ENCODE assay signal across 21 mouse cellular contexts in the genomic region with DNA sequence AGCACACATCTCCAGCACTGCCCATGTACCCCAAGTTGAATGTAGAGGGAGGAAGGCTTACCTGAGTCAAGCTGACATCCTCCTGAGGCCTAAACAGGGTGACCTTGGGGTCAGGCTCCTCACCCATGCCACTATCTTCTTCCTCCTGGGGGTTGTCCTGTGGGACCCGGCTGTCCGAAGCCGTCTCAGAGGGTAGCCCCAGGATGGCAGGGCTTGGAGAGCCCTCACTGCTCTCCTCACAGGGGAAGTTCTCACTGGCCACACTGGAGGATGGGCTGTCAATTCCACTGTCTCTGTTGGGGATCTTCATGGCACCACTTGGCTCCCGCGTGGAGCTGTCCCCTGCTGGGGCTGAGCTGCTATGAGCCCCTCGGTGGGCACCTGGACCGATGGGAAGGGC.
"Had no signal": no experiment of that assay in that cellular context is flagged by ENCODE, and none has a peak within 500 bp of the region (broad histone marks: within the 10 kb centered on the region; RNA-seq: fewer than 3 reads in every experiment).

No protein-coding gene starts in this region.

- DNase-seq: gastrocnemius, postnatal 14 days; gastrocnemius, postnatal 36 days; heart, adult 11 months; heart, postnatal 10 days; heart, postnatal 36 days; kidney, adult 18-20 months; kidney, adult 8-10 months; kidney, postnatal 10 days; kidney, postnatal 4 days; liver, embryonic 13.5 days had no signal

- H3K4me3 ChIP-seq: heart, embryonic 10.5 days; hindbrain, embryonic 13.5 days; hindbrain, embryonic 15.5 days; layer of hippocampus, adult 2 months; left cerebral cortex, adult 2 months; limb, embryonic 13.5 days; limb, embryonic 15.5 days; liver, embryonic 13.5 days; liver, embryonic 15.5 days had no signal

- H3K27me3 ChIP-seq: hindbrain, embryonic 13.5 days; hindbrain, embryonic 15.5 days; limb, embryonic 13.5 days; limb, embryonic 15.5 days; liver, embryonic 13.5 days; liver, embryonic 15.5 days had no signal

- H3K9me3 ChIP-seq: heart, embryonic 10.5 days; hindbrain, embryonic 13.5 days; hindbrain, embryonic 15.5 days; limb, embryonic 15.5 days; liver, embryonic 13.5 days; liver, embryonic 15.5 days had no signal

- ATAC-seq: hindbrain, postnatal 0 days; intestine, embryonic 16.5 days had no signal

- H3K9ac ChIP-seq: hindbrain, embryonic 13.5 days; hindbrain, embryonic 15.5 days; limb, embryonic 13.5 days; limb, embryonic 15.5 days; liver, embryonic 13.5 days; liver, embryonic 15.5 days had no signal

- H3K4me1 ChIP-seq: heart, embryonic 10.5 days; hindbrain, embryonic 13.5 days; hindbrain, embryonic 15.5 days; limb, embryonic 13.5 days had no signal

- H3K4me2 ChIP-seq: hindbrain, embryonic 13.5 days; hindbrain, embryonic 15.5 days; limb, embryonic 13.5 days; limb, embryonic 15.5 days; liver, embryonic 11.5 days; liver, embryonic 13.5 days; liver, embryonic 15.5 days had no signal

- H3K27ac ChIP-seq: heart, embryonic 10.5 days; hindbrain, embryonic 13.5 days; hindbrain, embryonic 15.5 days; hindbrain, postnatal 0 days; layer of hippocampus, adult 2 months; left cerebral cortex, adult 2 months; limb, embryonic 13.5 days; limb, embryonic 15.5 days; liver, embryonic 13.5 days; liver, embryonic 15.5 days had no signal

- H3K36me3 ChIP-seq: heart, embryonic 10.5 days; hindbrain, embryonic 15.5 days; limb, embryonic 13.5 days; limb, embryonic 15.5 days; liver, embryonic 13.5 days; liver, embryonic 15.5 days had no signal
